Mouse (Mus musculus) liver, embryonic 12.5 days (tissue): ENCODE results near the gene Lrrc2. TPM values are rescaled to one million over a fixed set of nuclear protein-coding genes. Genes with fewer than 3 reads are reported as not detected.
A peak's percentile ranks its signal among the peaks of the same experiment; 100 is the strongest.

Source experiments
- ATAC-seq: fragments of 200-750 bp; cut with Nextera tagmentation; 2 replicates; pipeline ENCODE4 v1.8.0; 2017; ENCODE audit warnings: moderate number of reproducible peaks, mild to moderate bottlenecking, moderate library complexity
- H3K27ac ChIP-seq: fragments of 300-500 bp; sonication (generic); 2 replicates; pipeline ENCODE4 v1.5.1; 2016; ENCODE audit warnings: mild to moderate bottlenecking
- H3K27me3 ChIP-seq: fragments of 300-500 bp; sonication (generic); replicated peaks from 2 replicates; pipeline ENCODE4 v1.6.1; 2016; ENCODE audit warnings: mild to moderate bottlenecking, moderate library complexity
- H3K36me3 ChIP-seq: fragments of 300-500 bp; sonication (generic); 2 replicates; pipeline ENCODE4 v1.6.1; 2016; ENCODE audit warnings: mild to moderate bottlenecking, moderate library complexity
- H3K4me1 ChIP-seq: fragments of 300-500 bp; sonication (generic); 2 replicates; pipeline ENCODE4 v1.6.1; 2016
- H3K4me2 ChIP-seq: fragments of 300-500 bp; sonication (generic); 2 replicates; pipeline ENCODE4 v1.6.1; 2016; ENCODE audit warnings: mild to moderate bottlenecking, moderate library complexity
- H3K4me3 ChIP-seq: fragments of 300-500 bp; sonication (generic); 2 replicates; pipeline ENCODE4 v1.5.1; 2016; ENCODE audit warnings: mild to moderate bottlenecking, moderate library complexity
- H3K9ac ChIP-seq: fragments of 300-500 bp; sonication (generic); 2 replicates; pipeline ENCODE4 v1.6.1; 2016; ENCODE audit warnings: mild to moderate bottlenecking, moderate library complexity
- H3K9me3 ChIP-seq: fragments of 300-500 bp; sonication (generic); replicated peaks from 2 replicates; pipeline ENCODE4 v1.6.1; 2016; ENCODE audit warnings: mild to moderate bottlenecking, moderate library complexity
- WGBS: fragments of 180-500 bp; shearing (Covaris S2); methylation state at CpG from one replicate; pipeline ENCODE4 v1.1.7; 2016; ENCODE audit not compliant: insufficient replicate concordance; 5-methylcytosine and 5-hydroxymethylcytosine counted together
- polyA plus RNA-seq: library from polyadenylated mRNA; unstranded; fragments of >200 nt; fragmentation: Nextera tagmentation; extraction: Ambion mirVana; gene quantifications from 2 replicates; pipeline ENCODE4 v1.2.1, GENCODE M21; 2016

Gene Lrrc2
- polyA plus RNA-seq, 1 experiment from 2014 or later = 0.12 TPM

DNA sequence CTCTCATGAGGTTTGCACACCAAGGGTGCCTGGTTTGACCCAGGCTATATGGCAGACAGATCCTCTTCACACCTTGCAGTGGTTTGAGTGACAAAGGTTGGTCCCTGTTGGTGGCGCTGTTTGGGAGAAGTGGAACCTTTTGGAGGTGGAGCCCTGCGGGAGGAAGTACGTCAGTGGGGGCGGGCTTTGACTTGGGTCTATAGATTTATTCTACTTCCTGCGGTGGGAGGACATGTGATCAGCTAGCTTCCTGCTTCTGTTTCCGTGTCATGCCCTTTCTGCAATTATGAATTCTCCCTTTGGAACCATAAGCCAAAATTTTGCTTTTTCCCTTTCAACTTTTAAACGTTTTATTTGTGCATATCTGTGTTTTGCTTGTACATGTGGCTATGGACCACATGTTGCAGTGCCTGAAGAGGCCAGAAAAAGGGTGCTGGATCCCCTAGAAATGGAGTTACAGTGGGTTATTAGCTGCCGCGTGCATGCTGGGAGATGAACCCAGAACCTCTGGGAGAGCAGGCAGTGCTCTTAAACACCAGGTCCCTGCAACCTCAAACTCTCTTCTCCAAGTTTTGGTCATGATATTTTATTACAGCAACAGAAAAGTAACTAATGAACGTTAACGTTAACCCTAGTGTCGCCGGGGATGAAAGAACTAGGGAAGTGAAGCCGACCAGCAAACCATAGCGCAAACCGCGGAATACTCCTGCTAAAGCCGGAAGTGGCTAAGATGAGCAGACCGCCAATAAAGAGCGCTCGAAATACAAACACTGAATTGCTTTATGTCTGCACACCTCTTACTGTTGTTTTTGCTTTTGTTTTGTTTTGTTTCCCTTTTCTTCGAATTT is 13.9 kb downstream of the Lrrc2 start:
- 79% methylated on average over 22 of the region's 22 CpGs for WGBS

DNA sequence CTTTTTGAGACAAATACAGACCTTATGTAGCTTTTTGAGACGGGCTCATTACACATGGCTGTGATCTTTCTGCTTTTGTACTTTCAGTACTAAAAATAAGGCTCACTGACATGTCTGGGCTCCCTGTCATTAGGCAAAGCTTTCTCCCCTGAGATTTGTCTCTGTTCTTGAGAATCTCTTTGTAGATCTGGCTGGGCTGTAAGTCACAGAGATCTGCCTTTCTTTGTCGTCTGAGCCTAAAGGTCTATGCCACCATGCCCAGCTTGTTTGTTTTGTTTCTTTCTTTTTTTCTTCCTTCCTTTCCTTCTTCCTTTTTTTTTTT is 14.5 kb downstream of the Lrrc2 start:
- H3K27ac ChIP-seq = no peak overlapping the region
- H3K9ac ChIP-seq = no peak overlapping the region
- no peaks in the 10 kb centered on the region for H3K4me1 ChIP-seq
- 71% methylated on average over 2 of the region's 2 CpGs for WGBS
- H3K27me3 ChIP-seq = no peaks in the 10 kb centered on the region
- no peak overlapping the region for H3K4me3 ChIP-seq
- ATAC-seq = no peak
- no peaks in the 10 kb centered on the region for H3K36me3 ChIP-seq
- no peak overlapping the region for H3K4me2 ChIP-seq
- no peaks in the 10 kb centered on the region for H3K9me3 ChIP-seq

More for the DNA sequence above, 13.9 kb downstream of the Lrrc2 start:
- H3K36me3 ChIP-seq = no peaks in the 10 kb centered on the region
- ATAC-seq = no peak
- H3K27me3 ChIP-seq = no peaks in the 10 kb centered on the region
- H3K4me2 ChIP-seq = no peak overlapping the region
- no peaks in the 10 kb centered on the region for H3K4me1 ChIP-seq
- H3K27ac ChIP-seq = no peak overlapping the region
- H3K4me3 ChIP-seq = no peak overlapping the region
- no peak overlapping the region for H3K9ac ChIP-seq
- no peaks in the 10 kb centered on the region for H3K9me3 ChIP-seq

DNA sequence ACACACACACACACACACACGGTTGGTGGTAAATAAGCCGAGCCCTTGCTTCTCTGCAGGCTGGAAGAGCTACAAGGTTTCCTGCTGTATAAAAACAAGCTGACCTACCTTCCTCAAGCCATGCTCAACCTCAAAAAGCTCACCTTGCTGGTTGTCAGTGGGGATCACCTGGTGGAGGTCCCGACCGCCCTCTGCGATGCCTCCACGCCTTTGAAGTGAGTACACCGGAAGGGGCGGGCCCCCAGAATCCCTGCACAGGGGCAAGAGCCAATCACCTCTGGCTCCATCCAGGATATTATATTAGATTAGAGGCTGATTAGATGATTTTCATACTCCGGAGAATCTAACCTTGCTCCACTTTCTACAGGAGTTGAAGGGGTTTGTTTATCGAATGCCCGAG is 28.1 kb downstream of the Lrrc2 start:
- no peak for ATAC-seq
- Histone ChIP-seq H3K9ac (no peak overlapping the region), H3K4me2 (no peak overlapping the region), H3K27ac (no peak overlapping the region), H3K36me3 (no peaks in the 10 kb centered on the region), H3K4me3 (no peak overlapping the region), H3K4me1 (no peaks in the 10 kb centered on the region), H3K9me3 (no peaks in the 10 kb centered on the region), H3K27me3 (no peaks in the 10 kb centered on the region)
- WGBS = 84% methylated on average over 11 of the region's 11 CpGs

DNA sequence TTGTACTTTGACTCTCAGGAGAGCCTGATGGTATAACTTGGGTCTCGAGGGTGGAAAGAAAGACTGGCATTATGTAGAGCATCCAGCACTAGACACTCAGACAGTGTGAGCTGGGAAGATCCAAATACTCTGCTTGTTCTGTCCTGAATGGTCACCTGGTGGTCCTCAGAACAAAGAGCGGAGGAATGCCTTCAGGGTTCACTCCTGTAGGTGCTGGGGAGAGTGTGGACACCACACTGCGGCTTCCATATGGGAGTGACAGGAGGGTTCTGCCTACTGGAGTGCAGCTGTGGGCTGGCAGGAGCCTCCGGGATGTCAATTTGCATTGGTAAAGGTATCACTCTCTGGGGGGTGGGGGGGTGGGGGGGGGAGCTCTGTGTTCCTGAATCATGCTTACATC is 31.0 kb downstream of the Lrrc2 start:
- ATAC-seq = no peak
- Histone ChIP-seq H3K4me1 (no peaks in the 10 kb centered on the region), H3K27ac (no peak overlapping the region), H3K4me3 (no peak overlapping the region), H3K4me2 (no peak overlapping the region), H3K9me3 (no peaks in the 10 kb centered on the region), H3K9ac (no peak overlapping the region), H3K36me3 (peaks cover 4% of the 10 kb centered on the region), H3K27me3 (no peaks in the 10 kb centered on the region)
- WGBS = 65% methylated on average over 4 of the region's 4 CpGs

DNA sequence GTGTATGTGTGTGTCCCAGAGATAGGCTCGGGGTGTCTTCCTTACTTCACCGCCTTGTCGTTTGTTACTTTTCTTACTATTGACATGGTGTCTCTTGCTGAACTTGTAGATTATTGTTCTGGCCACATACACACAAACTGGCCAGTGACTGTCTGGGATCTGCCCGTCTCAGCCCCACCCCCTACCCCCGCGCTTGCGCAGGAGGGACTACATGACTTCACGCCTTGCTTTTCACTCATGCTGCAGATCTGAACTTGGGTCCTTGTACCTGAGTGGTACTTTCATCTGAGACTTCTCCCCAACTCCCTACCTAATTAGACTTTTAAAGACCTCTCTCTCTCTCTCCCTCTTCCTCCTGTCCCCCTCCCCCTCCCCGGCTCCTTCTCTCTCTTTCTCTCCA is 32.8 kb downstream of the Lrrc2 start:
- 85% methylated on average over 9 of the region's 9 CpGs for WGBS
- H3K27me3 ChIP-seq = no peaks in the 10 kb centered on the region
- no peak overlapping the region for H3K9ac ChIP-seq
- no peak for ATAC-seq
- H3K4me3 ChIP-seq = no peak overlapping the region
- H3K27ac ChIP-seq = no peak overlapping the region
- no peak overlapping the region for H3K4me2 ChIP-seq
- H3K9me3 ChIP-seq = no peaks in the 10 kb centered on the region
- H3K36me3 ChIP-seq = peaks cover 4% of the 10 kb centered on the region
- H3K4me1 ChIP-seq = no peaks in the 10 kb centered on the region

DNA sequence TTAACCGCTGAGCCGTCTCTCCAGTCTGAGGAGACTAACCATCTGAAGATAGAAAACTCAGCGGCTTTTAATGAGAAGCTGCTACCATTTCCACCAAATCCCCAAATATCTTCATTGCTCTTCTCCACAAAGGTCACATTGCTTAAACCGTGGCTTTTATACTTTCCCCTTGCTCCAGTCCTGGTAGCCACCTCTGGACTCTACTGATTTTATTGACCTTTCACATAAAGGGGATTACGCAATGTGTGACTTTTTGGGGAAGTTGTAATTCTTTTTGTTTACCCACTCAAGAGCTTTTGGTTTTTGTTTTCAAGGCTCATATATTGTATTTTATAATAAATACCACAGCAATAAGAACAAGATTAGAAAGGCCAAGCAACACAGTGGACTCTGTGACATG is 34.2 kb downstream of the Lrrc2 start:
- 87% methylated on average over 5 of the region's 5 CpGs for whole genome bisulfite sequencing
- Histone ChIP-seq H3K4me3 (no peak overlapping the region), H3K9me3 (no peaks in the 10 kb centered on the region), H3K27me3 (no peaks in the 10 kb centered on the region), H3K9ac (no peak overlapping the region), H3K4me2 (no peak overlapping the region), H3K27ac (no peak overlapping the region), H3K36me3 (peaks cover 4% of the 10 kb centered on the region), H3K4me1 (no peaks in the 10 kb centered on the region)
- ATAC-seq = no peak

DNA sequence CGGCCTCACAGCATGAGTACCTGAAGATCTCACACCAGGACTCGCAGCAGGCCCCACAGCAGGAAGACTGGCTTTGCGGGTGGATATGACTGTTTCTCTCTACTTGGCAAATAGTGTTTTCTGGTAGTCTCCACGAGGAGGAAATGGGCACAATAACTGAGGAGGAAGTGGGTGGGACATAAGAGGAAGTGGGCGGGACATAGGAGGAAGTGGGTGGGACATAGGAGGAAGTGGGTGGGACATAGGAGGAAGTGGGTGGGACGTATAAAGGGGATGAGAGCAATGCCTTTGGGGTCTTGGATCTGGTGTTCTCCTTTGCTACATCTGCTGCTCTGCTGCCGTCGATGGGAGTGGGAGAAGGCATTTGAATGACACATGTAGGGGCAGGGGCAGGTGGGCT is 34.6 kb downstream of the Lrrc2 start:
- no peak overlapping the region for H3K4me3 ChIP-seq
- H3K9me3 ChIP-seq = no peaks in the 10 kb centered on the region
- no peak overlapping the region for H3K4me2 ChIP-seq
- no peak for ATAC-seq
- H3K9ac ChIP-seq = no peak overlapping the region
- WGBS = 72% methylated on average over 8 of the region's 8 CpGs
- H3K27ac ChIP-seq = no peak overlapping the region
- H3K4me1 ChIP-seq = no peaks in the 10 kb centered on the region
- H3K27me3 ChIP-seq = no peaks in the 10 kb centered on the region
- H3K36me3 ChIP-seq = peaks cover 4% of the 10 kb centered on the region

DNA sequence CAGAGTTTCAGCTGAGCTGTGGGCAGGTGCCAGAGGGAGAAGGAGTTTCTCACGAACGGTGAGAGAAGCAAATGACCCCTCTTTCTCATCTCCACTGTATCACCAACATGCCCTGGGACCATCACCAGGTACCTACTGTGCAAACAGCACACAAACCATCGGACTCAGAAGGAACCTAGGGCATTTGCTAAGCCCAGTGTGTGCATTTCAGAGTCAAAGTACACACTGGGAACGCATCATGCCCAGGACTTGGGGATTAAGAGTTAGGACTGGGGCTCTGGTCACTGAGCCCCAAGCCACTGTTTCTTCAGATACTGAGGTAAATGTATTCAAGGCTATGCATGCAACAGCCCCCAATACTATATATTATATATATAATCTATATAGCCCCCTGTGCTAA is 36.0 kb downstream of the Lrrc2 start:
- ATAC-seq = no peak
- Histone ChIP-seq H3K4me2 (peak overlapping the region; percentile 36), H3K27ac (peak overlapping the region; percentile 58), H3K9ac (no peak overlapping the region), H3K9me3 (no peaks in the 10 kb centered on the region), H3K36me3 (peaks cover 4% of the 10 kb centered on the region), H3K4me3 (no peak overlapping the region), H3K4me1 (no peaks in the 10 kb centered on the region), H3K27me3 (no peaks in the 10 kb centered on the region; the same call in 1 of the 2 replicates)
- WGBS = 70% methylated on average over 4 of the region's 4 CpGs

DNA sequence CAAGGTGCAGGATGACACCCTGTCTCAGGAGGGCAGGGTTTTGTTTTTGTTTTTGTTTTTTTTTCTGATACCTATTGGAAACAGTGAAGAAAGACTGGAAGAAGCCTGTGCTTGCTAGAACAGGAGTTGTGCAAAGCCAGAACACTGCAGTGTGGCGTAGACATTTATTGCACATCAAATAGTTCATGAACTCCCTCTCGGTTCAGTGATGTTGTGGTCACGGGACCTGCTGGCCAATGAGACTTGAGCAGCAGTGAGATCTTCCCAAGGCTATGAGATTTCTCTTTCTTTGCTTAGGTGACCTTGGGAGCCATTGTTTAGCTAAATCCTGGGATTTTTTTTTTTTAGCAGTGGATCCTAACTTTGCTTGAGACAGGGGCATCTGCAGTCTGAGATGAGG is 36.7 kb downstream of the Lrrc2 start:
- peak overlapping the region; percentile 11; the same call in 1 of the 2 replicates for H3K27ac ChIP-seq
- no peak overlapping the region for H3K9ac ChIP-seq
- peak overlapping the region; percentile 36 for H3K4me2 ChIP-seq

DNA sequence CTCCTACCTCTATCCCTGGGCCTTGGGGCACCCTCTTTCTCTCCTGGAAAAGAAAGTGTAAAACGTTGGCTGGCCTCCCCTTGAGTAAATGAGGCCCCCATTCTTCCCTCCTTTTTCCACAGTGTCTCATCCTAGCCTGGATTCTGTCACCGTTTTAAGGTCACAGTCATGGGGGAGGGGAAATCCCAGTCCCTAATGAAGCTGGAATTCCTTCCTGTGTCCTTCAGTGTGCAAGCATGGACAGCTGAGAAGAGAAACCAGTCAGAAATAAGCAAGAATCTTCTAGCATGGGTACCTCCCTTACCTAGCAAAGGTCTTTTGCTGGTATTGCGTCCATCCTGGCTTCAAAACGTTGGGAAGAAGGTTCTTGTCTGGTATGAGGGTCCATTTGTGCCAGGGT is 37.8 kb downstream of the Lrrc2 start:
- Histone ChIP-seq H3K36me3 (peaks cover 4% of the 10 kb centered on the region), H3K27me3 (no peaks in the 10 kb centered on the region; the same call in 1 of the 2 replicates), H3K4me3 (peak overlapping the region; percentile 27), H3K9ac (0 out of 2 replicates have a peak overlapping the region, but pooled peaks have one; percentile 5), H3K27ac (peak overlapping the region; percentile 64), H3K9me3 (no peaks in the 10 kb centered on the region), H3K4me2 (peak overlapping the region; percentile 36), H3K4me1 (peaks cover 5% of the 10 kb centered on the region)
- WGBS = 35% methylated on average over 4 of the region's 4 CpGs
- no peak for ATAC-seq

More for the DNA sequence above, 36.7 kb downstream of the Lrrc2 start:
- no peak for ATAC-seq
- Histone ChIP-seq H3K36me3 (peaks cover 4% of the 10 kb centered on the region), H3K4me3 (no peak overlapping the region), H3K9me3 (no peaks in the 10 kb centered on the region), H3K4me1 (no peaks in the 10 kb centered on the region), H3K27me3 (no peaks in the 10 kb centered on the region; the same call in 1 of the 2 replicates)
- WGBS = 51% methylated on average over 3 of the region's 3 CpGs

DNA sequence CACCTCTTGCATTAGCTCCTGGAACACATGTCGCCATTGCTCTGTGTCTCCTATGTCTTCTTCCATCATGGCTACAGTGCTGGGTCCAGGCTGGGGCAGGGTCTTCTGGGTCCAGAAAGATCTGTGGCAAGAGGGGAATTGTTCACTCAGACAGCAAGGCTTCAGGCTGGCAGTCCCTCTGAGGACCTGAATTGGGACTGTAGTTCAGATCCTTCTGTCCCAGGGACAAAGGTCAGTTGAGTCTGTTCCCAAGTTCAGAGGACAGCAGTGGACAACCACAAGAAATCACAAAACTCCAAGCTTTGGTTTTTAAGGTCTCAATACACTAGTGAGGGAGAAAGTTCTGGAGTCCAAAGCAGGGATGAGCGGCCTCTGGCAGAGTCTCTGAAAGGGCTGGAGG is 38.2 kb downstream of the Lrrc2 start:
- no peak for ATAC-seq
- Histone ChIP-seq H3K4me2 (peak overlapping the region; percentile 36), H3K4me1 (peaks cover 9% of the 10 kb centered on the region), H3K9ac (peak overlapping the region; percentile 5; the same call in 1 of the 2 replicates), H3K27me3 (no peaks in the 10 kb centered on the region; the same call in 1 of the 2 replicates), H3K4me3 (peak overlapping the region; percentile 27), H3K9me3 (no peaks in the 10 kb centered on the region), H3K36me3 (peaks cover 4% of the 10 kb centered on the region), H3K27ac (peak overlapping the region; percentile 64)
- WGBS = 66% methylated on average over 2 of the region's 2 CpGs

DNA sequence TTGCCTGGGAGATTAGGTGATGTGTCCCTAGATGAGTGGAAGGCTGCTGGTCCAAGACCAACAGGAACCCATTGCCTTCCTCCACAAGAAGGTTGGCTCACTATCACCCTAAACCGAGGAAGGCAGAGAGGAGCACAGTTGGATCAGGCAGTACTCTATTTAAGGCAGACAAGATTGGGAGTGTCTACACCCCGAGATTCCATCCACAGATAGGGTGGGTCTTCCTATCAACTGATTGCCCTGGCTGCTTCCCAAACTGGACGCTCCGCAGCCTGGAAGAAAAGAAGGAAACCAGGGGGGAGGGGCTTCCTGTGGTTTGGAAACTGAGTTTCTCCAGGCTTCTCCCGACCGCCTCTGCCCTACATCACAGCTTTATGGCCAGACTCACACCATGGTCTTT is 38.9 kb downstream of the Lrrc2 start, which contains the start of gene Rtp3:
Gene Rtp3 (minus strand): TSS at position 380 of the 400 bp plus-strand sequence.
- peak within 1 kb of the TSS; percentile 27 for H3K4me3 ChIP-seq
- H3K36me3 ChIP-seq = peaks cover 4% of the 10 kb centered on the region
- no peak for ATAC-seq
- 29% methylated on average over 6 of the region's 6 CpGs for WGBS
- H3K4me2 ChIP-seq = peak within 1 kb of the TSS; percentile 36
- peak within 1 kb of the TSS; percentile 5; the same call in 1 of the 2 replicates for H3K9ac ChIP-seq
- H3K27me3 ChIP-seq = no peaks in the 10 kb centered on the region; the same call in 1 of the 2 replicates
- no peaks in the 10 kb centered on the region for H3K9me3 ChIP-seq
- H3K4me1 ChIP-seq = peaks cover 14% of the 10 kb centered on the region
- peak within 1 kb of the TSS; percentile 64 for H3K27ac ChIP-seq
